ENCODE assay signal across 8 mouse cellular contexts in genomic region chr12:91588176-91588669, GRCm38 (mm10). TPM values are rescaled to one million over a fixed set of nuclear protein-coding genes. Genes with fewer than 3 reads are reported as not detected.
A peak's percentile ranks its signal among the peaks of the same experiment; 100 is the strongest.
DNase-seq lines count a peak whose midpoint lies in the region; ATAC-seq and TF ChIP-seq lines count a peak whose summit lies in the region.

No protein-coding gene starts in this region.

- peaks cover 45% of the 10 kb centered on the region for H3K4me1 ChIP-seq in G1E (ENCODE audit: insufficient read depth, low read depth, low read length)
- peaks cover 20% of the 10 kb centered on the region for H3K4me1 ChIP-seq in forebrain, postnatal 0 days (ENCODE audit: insufficient read depth)
- peaks cover 14% of the 10 kb centered on the region for H3K4me1 ChIP-seq in lung, embryonic 16.5 days (replicated peaks; ENCODE audit: control insufficient read depth, insufficient read depth, low read length)

- H3K27me3 ChIP-seq in G1E (ENCODE audit: insufficient read depth, low read length) = no peaks in the 10 kb centered on the region
- no peaks in the 10 kb centered on the region for H3K27me3 ChIP-seq in forebrain, postnatal 0 days (ENCODE audit: insufficient read depth, low read length)
- no peaks in the 10 kb centered on the region for H3K27me3 ChIP-seq in lung, embryonic 16.5 days (ENCODE audit: control insufficient read depth, insufficient read depth, low read depth, low read length)

- no peak for TF ChIP-seq CTCF in G1E (IDR thresholded peaks at IDR 0.05; ENCODE audit: low read depth, low read length)
- peak; percentile 29; the same call in 1 of the 2 replicates for TF ChIP-seq CTCF in forebrain, postnatal 0 days (IDR thresholded peaks at IDR 0.05; ENCODE audit: low read depth)

- peak; percentile 66 for ATAC-seq in G1E (ENCODE audit: extremely low read depth, insufficient number of reproducible peaks, low FRiP score, poor library complexity, severe bottlenecking)
- ATAC-seq in forebrain, postnatal 0 days = peak; percentile 89
- peak; percentile 71 to 73 for ATAC-seq in hematopoietic stem cell, adult 5-6 weeks (replicated peaks in 1 of 2; ENCODE audit: insufficient read depth in 1 of 2, low FRiP score in 2 of 2, low TSS enrichment in 1 of 2, low read depth in 1 of 2, poor library complexity in 2 of 2, severe bottlenecking in 2 of 2)
- peak; percentile 91 for ATAC-seq in lung, embryonic 16.5 days (ENCODE audit: low read depth)

- WGBS in forebrain, postnatal 0 days = under 1% methylated on average over 32 of the region's 32 CpGs
- WGBS in lung, embryonic 16.5 days = under 1% methylated on average over 32 of the region's 32 CpGs

- H3K27ac ChIP-seq in forebrain, postnatal 0 days (ENCODE audit: low read depth, low read length) = peak overlapping the region; percentile 100
- peak overlapping the region; percentile 100 for H3K27ac ChIP-seq in lung, embryonic 16.5 days (ENCODE audit: low read length)

- H3K9ac ChIP-seq in forebrain, postnatal 0 days = peak overlapping the region; percentile 100
- peak overlapping the region; percentile 99 for H3K9ac ChIP-seq in lung, embryonic 16.5 days (ENCODE audit: low read length)

- H3K4me3 ChIP-seq in G1E (ENCODE audit: low read depth, low read length) = peak overlapping the region; percentile 82
- H3K4me3 ChIP-seq in forebrain, postnatal 0 days (ENCODE audit: low read depth, low read length) = peak overlapping the region; percentile 92
- peak overlapping the region; percentile 80 for H3K4me3 ChIP-seq in lung, embryonic 16.5 days (ENCODE audit: low read length)

- peaks cover 38% of the 10 kb centered on the region for H3K36me3 ChIP-seq in G1E (replicated peaks)
- H3K36me3 ChIP-seq in forebrain, postnatal 0 days (ENCODE audit: insufficient read depth) = 0 out of 2 replicates have a peak, but pooled peaks cover 6% of the 10 kb centered on the region
- H3K36me3 ChIP-seq in lung, embryonic 16.5 days (ENCODE audit: control insufficient read depth, insufficient read depth, low read length) = peaks cover 8% of the 10 kb centered on the region; the same call in 1 of the 2 replicates

- peak; percentile 82 for DNase-seq in G1E (ENCODE audit: low spot score)
- DNase-seq in cerebellum, adult 18-20 months = peak; percentile 91 to 93
- peak; percentile 96 for DNase-seq in forebrain, postnatal 0 days
- DNase-seq in layer of hippocampus, adult 9-10 months (ENCODE audit: low spot score) = peak; percentile 89
- DNase-seq in ovary, postnatal 10 days (ENCODE audit: low spot score) = peak; percentile 91
- DNase-seq in thymus, postnatal 10 days (ENCODE audit: low spot score in 2 of 2) = peak; percentile 90 to 91

- peak overlapping the region; percentile 54 for H3K4me2 ChIP-seq in forebrain, postnatal 0 days (ENCODE audit: low read depth)
- H3K4me2 ChIP-seq in lung, embryonic 16.5 days (ENCODE audit: low read depth, low read length) = peak overlapping the region; percentile 71

- peaks cover 2% of the 10 kb centered on the region; the same call in 1 of the 2 replicates for H3K9me3 ChIP-seq in G1E (replicated peaks)
- H3K9me3 ChIP-seq in forebrain, postnatal 0 days (ENCODE audit: low read length) = no peaks in the 10 kb centered on the region
- no peaks in the 10 kb centered on the region for H3K9me3 ChIP-seq in lung, embryonic 16.5 days (ENCODE audit: control insufficient read depth, low read length)

RNA-seq across cellular contexts. Expression of gene Gtf2a1, which starts 2.1 kb away (rescaled TPM):
- total RNA-seq in G1E (2014; fragmentation: Nextera tagmentation) (153 and 157 TPM in 2 replicates), G1E (2017) (62.3 and 76.3 TPM in 2 replicates)
- 10.3 and 13.5 TPM in 2 replicates for polyA plus RNA-seq in G1E (2012)
- 23.2 and 33.6 TPM in 2 replicates for total RNA-seq in forebrain, postnatal 0 days (2014; rRNA removed)
- polyA plus RNA-seq in forebrain, postnatal 0 days (2015; fragmentation: Nextera tagmentation; extraction: Ambion mirVana) = 25.2 and 37.3 TPM in 2 replicates
- 37.3 and 38.3 TPM in 2 replicates for total RNA-seq in hematopoietic stem cell, adult 5-6 weeks (2017)
- polyA plus RNA-seq in lung, embryonic 16.5 days (2015; fragmentation: Nextera tagmentation; extraction: Ambion mirVana) = 42.5 and 46.9 TPM in 2 replicates

Comparison
In these comparisons a context has a peak if more than half of its experiments do, and no peak if none do; other contexts are left out.
1. Peak in every context shown above with its lines: DNase-seq, ATAC-seq, H3K4me3 ChIP-seq and H3K27ac ChIP-seq.